Mouse (Mus musculus): Measurements from ENCODE around the gene Mctp1.

DNA sequence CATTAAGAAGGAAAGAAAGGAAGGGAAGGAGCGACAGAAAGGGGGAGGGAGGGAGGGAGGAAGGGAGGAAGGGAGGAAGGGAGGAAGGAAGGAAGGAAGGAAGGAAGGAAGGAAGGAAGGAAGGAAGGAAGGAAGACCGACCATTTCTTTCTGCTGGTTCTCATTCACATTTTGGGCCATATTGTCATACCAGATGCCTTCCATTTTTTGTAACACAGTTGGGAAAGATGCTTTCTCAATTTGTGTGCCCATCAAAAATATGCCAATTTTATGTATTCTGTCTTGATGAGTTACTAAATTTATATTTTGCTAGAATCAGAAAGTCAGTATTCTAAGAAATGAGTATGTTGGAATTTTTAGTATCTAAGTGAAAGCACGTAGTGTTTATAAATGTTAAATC, 4.3 kb downstream of the Mctp1 start:
- no peak for TF ChIP-seq CTCF (IDR thresholded peaks at IDR 0.05 in 2 of 3, conservative IDR thresholded peaks at IDR 0.05 in 1 of 3; ENCODE audit: control insufficient read depth in 1 of 3, insufficient read depth in 1 of 3, low read depth in 2 of 3, low read length in 3 of 3, poor library complexity in 1 of 3, severe bottlenecking in 1 of 3)
- TF ChIP-seq UBTF (IDR thresholded peaks at IDR 0.05; ENCODE audit: borderline replicate concordance, insufficient read depth, low read depth, low read length): no peak
- TF ChIP-seq RAD21 (IDR thresholded peaks at IDR 0.05; ENCODE audit: low read depth, low read length): no peak
- TF ChIP-seq MAX (IDR thresholded peaks at IDR 0.05; ENCODE audit: low read length): no peak
- TF ChIP-seq USF2 (IDR thresholded peaks at IDR 0.05; ENCODE audit: borderline replicate concordance in 1 of 2, insufficient read depth in 1 of 2, low read depth in 1 of 2, low read length in 2 of 2): no peak
- no peak for TF ChIP-seq BHLHE40 (IDR thresholded peaks at IDR 0.05; ENCODE audit: borderline replicate concordance, low read depth, low read length)
- no peak for TF ChIP-seq POLR2A (IDR thresholded peaks at IDR 0.05; ENCODE audit: control insufficient read depth in 1 of 2, insufficient read depth in 1 of 2, low read depth in 1 of 2, low read length in 2 of 2, poor library complexity in 1 of 2)
- no peak for TF ChIP-seq MYC (IDR thresholded peaks at IDR 0.05; ENCODE audit: low read depth, low read length)
